Mouse (Mus musculus) embryonic fibroblast, embryonic 13.5 days (primary cell): ENCODE results near the gene Tmcc3. TPM values are rescaled to one million over a fixed set of nuclear protein-coding genes. Genes with fewer than 3 reads are reported as not detected.

Source experiments
- H3K27ac ChIP-seq: 2 replicates; pipeline ENCODE4 v1.5.1; 2012; ENCODE audit warnings: low read length, control low read depth, inconsistent platforms; ENCODE audit not compliant: insufficient read depth
- H3K4me1 ChIP-seq: 2 replicates; pipeline ENCODE4 v1.6.1; 2011; ENCODE audit warnings: low read length; ENCODE audit not compliant: control insufficient read depth, insufficient read depth
- H3K4me3 ChIP-seq: 2 replicates; pipeline ENCODE4 v1.5.1; 2011; ENCODE audit warnings: mild to moderate bottlenecking, control low read depth, low read length; ENCODE audit not compliant: insufficient read depth
- CTCF ChIP-seq: IDR thresholded peaks from 2 replicates; pipeline ENCODE4 v1.5.1; 2011; ENCODE audit warnings: mild to moderate bottlenecking, control low read depth, low read length, moderate library complexity, borderline replicate concordance; ENCODE audit not compliant: insufficient read depth
- POLR2A ChIP-seq: IDR thresholded peaks from 2 replicates; pipeline ENCODE4 v1.6.1; 2011; ENCODE audit warnings: low read depth, mild to moderate bottlenecking, control low read depth, low read length, moderate library complexity
- polyA plus RNA-seq: library from polyadenylated mRNA; stranded (reverse); fragments of >200 nt; gene quantifications from 2 replicates; pipeline ENCODE4 v1.2.4, GENCODE M21; 2011; ENCODE audit warnings: low read depth; ENCODE audit not compliant: missing spikeins, insufficient read length

Gene Tmcc3
- polyA plus RNA-seq, 1 experiment: 10.2 TPM

GRCm38 (mm10) chr10:94408356-94409146 is 96.8 kb downstream of the Tmcc3 start:
- no peak for TF ChIP-seq POLR2A
- peak; percentile 76; the same call in 1 of the 2 replicates for TF ChIP-seq CTCF
- Histone ChIP-seq H3K4me1 (no peaks in the 10 kb centered on the region), H3K4me3 (peak overlapping the region; percentile 5; the same call in 1 of the 2 replicates), H3K27ac (no peak overlapping the region)

- TF ChIP-seq POLR2A (no peak), CTCF (no peak)
- H3K27ac ChIP-seq: no peak overlapping the region
- H3K4me3 ChIP-seq: no peak overlapping the region
- no peaks in the 10 kb centered on the region for H3K4me1 ChIP-seq
Measured at GRCm38 (mm10) chr10:94409661-94410060, 97.9 kb downstream of the Tmcc3 start.

- TF ChIP-seq CTCF: no peak
- TF ChIP-seq POLR2A: no peak
- H3K27ac ChIP-seq: no peak overlapping the region
- H3K4me3 ChIP-seq: no peak overlapping the region
- H3K4me1 ChIP-seq: no peaks in the 10 kb centered on the region
Measured at GRCm38 (mm10) chr10:94411594-94411993, 99.8 kb downstream of the Tmcc3 start.

- peaks cover 4% of the 10 kb centered on the region; the same call in 1 of the 2 replicates for H3K4me1 ChIP-seq
- H3K27ac ChIP-seq: no peak overlapping the region
- H3K4me3 ChIP-seq: no peak overlapping the region
- TF ChIP-seq POLR2A (no peak), CTCF (no peak)
Measured at GRCm38 (mm10) chr10:94413770-94414651, 102.3 kb downstream of the Tmcc3 start.

- TF ChIP-seq POLR2A (no peak), CTCF (no peak)
- no peak overlapping the region for H3K27ac ChIP-seq
- H3K4me3 ChIP-seq: no peak overlapping the region
Measured at GRCm38 (mm10) chr10:94415950-94416844, 104.4 kb downstream of the Tmcc3 start.

GRCm38 (mm10) chr10:94417643-94418042 is 105.9 kb downstream of the Tmcc3 start:
- TF ChIP-seq CTCF: no peak
- no peak for TF ChIP-seq POLR2A
- no peak overlapping the region for H3K27ac ChIP-seq
- no peak overlapping the region for H3K4me3 ChIP-seq
- peaks cover 4% of the 10 kb centered on the region; the same call in 1 of the 2 replicates for H3K4me1 ChIP-seq

More at GRCm38 (mm10) chr10:94415950-94416844, 104.4 kb downstream of the Tmcc3 start:
- H3K4me1 ChIP-seq: peaks cover 4% of the 10 kb centered on the region; the same call in 1 of the 2 replicates

GRCm38 (mm10) chr10:94426000-94426920 is 114.5 kb downstream of the Tmcc3 start:
- H3K4me1 ChIP-seq: no peaks in the 10 kb centered on the region
- H3K4me3 ChIP-seq: no peak overlapping the region
- TF ChIP-seq CTCF (no peak), POLR2A (no peak)
- H3K27ac ChIP-seq: no peak overlapping the region

- no peak overlapping the region for H3K27ac ChIP-seq
Measured at GRCm38 (mm10) chr10:94426921-94427270, 115.1 kb downstream of the Tmcc3 start.

More at GRCm38 (mm10) chr10:94426921-94427270, 115.1 kb downstream of the Tmcc3 start:
- no peak overlapping the region for H3K4me3 ChIP-seq
- H3K4me1 ChIP-seq: no peaks in the 10 kb centered on the region
- TF ChIP-seq POLR2A: no peak
- no peak for TF ChIP-seq CTCF
